Mouse (Mus musculus) intestine, postnatal 0 days (tissue): ENCODE measurements around the gene Akr1b7. TPM values are rescaled to one million over a fixed set of nuclear protein-coding genes. Genes with fewer than 3 reads are reported as not detected.
A peak's percentile ranks its signal among the peaks of the same experiment; 100 is the strongest.

Experiments
- ATAC-seq: fragments of 200-750 bp; cut with Nextera tagmentation; 2 replicates; pipeline ENCODE4 v1.8.0; 2017; ENCODE audit warnings: mild to moderate bottlenecking, moderate TSS enrichment, moderate library complexity
- H3K27ac ChIP-seq: fragments of 300-500 bp; sonication (generic); 2 replicates; pipeline ENCODE4 v1.5.1; 2014; ENCODE audit warnings: mild to moderate bottlenecking, low read depth, low read length, moderate library complexity
- H3K27me3 ChIP-seq: fragments of 300-500 bp; sonication (generic); replicated peaks from 2 replicates; pipeline ENCODE4 v1.6.1; 2014; ENCODE audit warnings: low read length, mixed read lengths; ENCODE audit not compliant: control insufficient read depth, insufficient read depth
- H3K36me3 ChIP-seq: fragments of 300-500 bp; sonication (generic); 2 replicates; pipeline ENCODE4 v1.6.1; 2014; ENCODE audit warnings: mild to moderate bottlenecking, moderate library complexity; ENCODE audit not compliant: control insufficient read depth, insufficient read depth
- H3K4me1 ChIP-seq: fragments of 300-500 bp; sonication (generic); replicated peaks from 2 replicates; pipeline ENCODE4 v1.6.1; 2014; ENCODE audit warnings: antibody characterized with exemption, low read length, mixed read lengths; ENCODE audit not compliant: control insufficient read depth, insufficient read depth
- H3K4me2 ChIP-seq: fragments of 300-500 bp; sonication (generic); replicated peaks from 2 replicates; pipeline ENCODE4 v1.6.1; 2014; ENCODE audit warnings: low read depth, mild to moderate bottlenecking, moderate library complexity
- H3K4me3 ChIP-seq: fragments of 300-500 bp; sonication (generic); 2 replicates; pipeline ENCODE4 v1.5.1; 2014; ENCODE audit warnings: low read depth, low read length
- H3K9ac ChIP-seq: fragments of 300-500 bp; sonication (generic); 2 replicates; pipeline ENCODE4 v1.6.1; 2014; ENCODE audit warnings: mild to moderate bottlenecking, low read depth, low read length
- H3K9me3 ChIP-seq: fragments of 300-500 bp; sonication (generic); 2 replicates; pipeline ENCODE4 v1.6.1; 2016; ENCODE audit warnings: mixed run types; ENCODE audit not compliant: control insufficient read depth
- CTCF ChIP-seq: sonication (generic); IDR thresholded peaks from 2 replicates; pipeline ENCODE4 v1.5.1; 2016; ENCODE audit warnings: low read depth, mild to moderate bottlenecking, control low read depth, antibody characterized with exemption, moderate library complexity
- WGBS: fragments of 180-500 bp; shearing (Covaris S2); extraction: QIAGEN DNeasy Blood & Tissue Kit; methylation state at CpG from one replicate; pipeline ENCODE4 v1.1.7; 2014; 5-methylcytosine and 5-hydroxymethylcytosine counted together
- polyA plus RNA-seq: library from polyadenylated mRNA; unstranded; fragments of >200 nt; fragmentation: Nextera tagmentation; extraction: Ambion mirVana; gene quantifications from 2 replicates; pipeline ENCODE4 v1.2.1, GENCODE M21; 2015

Akr1b7 gene
- polyA plus RNA-seq, 1 experiment from 2014 or later, result 5.3 TPM

DNA sequence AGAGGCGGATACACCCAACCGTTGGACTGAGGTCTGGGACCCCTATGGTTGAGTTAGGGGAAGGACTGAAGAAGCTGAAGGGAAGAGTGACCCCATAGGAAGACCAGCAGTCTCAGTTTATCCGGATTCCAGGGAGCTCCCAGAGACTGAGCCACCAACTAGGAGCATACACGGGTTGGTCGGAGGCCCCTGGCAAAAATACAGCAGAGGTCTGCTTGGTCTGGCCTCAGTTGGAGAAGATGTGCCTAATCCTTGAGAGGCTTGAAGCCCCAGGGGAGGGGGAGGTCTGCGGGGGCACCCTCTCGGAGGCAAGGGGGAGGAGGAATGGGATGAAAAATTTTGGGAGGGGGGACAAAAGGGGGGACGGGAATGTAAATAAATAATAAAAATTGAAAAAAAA lies 28.7 kb upstream of the Akr1b7 start:
- TF ChIP-seq CTCF, result no peak
- Histone ChIP-seq H3K4me3 (no peak overlapping the region), H3K27ac (no peak overlapping the region), H3K36me3 (0 out of 2 replicates have a peak, but pooled peaks cover 2% of the 10 kb centered on the region), H3K27me3 (no peaks in the 10 kb centered on the region), H3K4me2 (0 out of 2 replicates have a peak overlapping the region, but pooled peaks have one; percentile 66), H3K9me3 (no peaks in the 10 kb centered on the region), H3K9ac (no peak overlapping the region), H3K4me1 (no peaks in the 10 kb centered on the region; the same call in 1 of the 2 replicates)
- no peak for ATAC-seq
- 49% methylated on average over 8 of the region's 8 CpGs for WGBS

DNA sequence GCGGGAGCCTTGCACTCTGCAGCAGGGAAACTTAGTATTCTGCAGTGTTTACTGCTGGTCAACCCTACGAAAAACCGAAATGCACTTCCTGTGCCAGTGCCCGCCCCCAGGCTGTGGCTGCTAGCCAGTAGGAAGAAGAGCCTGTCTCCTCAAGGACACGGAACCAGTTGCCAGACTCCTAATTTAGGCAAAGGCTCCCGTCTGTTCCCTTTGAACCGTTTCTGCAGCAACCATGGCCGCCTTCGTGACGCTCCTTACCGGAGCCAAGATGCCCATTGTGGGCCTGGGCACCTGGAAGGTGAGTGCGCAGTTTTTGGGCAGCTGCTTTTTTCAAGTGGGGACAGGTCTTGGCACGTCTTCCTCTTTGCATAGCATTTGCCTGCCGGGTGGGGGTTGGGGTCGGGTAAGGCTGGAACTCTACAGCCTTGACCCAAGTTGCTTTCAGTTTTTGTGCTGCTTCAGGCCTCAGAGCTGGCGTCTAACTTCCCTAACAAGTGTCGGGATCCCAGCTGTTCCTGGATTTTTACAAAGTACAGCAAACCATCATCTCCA lies 27.9 kb upstream of the Akr1b7 start, which contains the start of gene Akr1b10:
Akr1b10 (plus strand) TSS at position 109 of the 552 bp plus-strand sequence.
- H3K36me3 ChIP-seq, result 0 out of 2 replicates have a peak, but pooled peaks cover 9% of the 10 kb centered on the region
- no peaks in the 10 kb centered on the region for H3K9me3 ChIP-seq
- peak; percentile 60 for ATAC-seq
- peak within 1 kb of the TSS; percentile 46 for H3K9ac ChIP-seq
- H3K4me3 ChIP-seq, result peak within 1 kb of the TSS; percentile 34
- WGBS, result 3% methylated on average over 17 of the region's 17 CpGs
- 0 out of 2 replicates have a peak, but pooled peaks have one; percentile 11 for TF ChIP-seq CTCF
- H3K4me1 ChIP-seq, result no peaks in the 10 kb centered on the region; the same call in 1 of the 2 replicates
- peak within 1 kb of the TSS; percentile 54 for H3K27ac ChIP-seq
- no peaks in the 10 kb centered on the region for H3K27me3 ChIP-seq
- H3K4me2 ChIP-seq, result peak within 1 kb of the TSS; percentile 66

DNA sequence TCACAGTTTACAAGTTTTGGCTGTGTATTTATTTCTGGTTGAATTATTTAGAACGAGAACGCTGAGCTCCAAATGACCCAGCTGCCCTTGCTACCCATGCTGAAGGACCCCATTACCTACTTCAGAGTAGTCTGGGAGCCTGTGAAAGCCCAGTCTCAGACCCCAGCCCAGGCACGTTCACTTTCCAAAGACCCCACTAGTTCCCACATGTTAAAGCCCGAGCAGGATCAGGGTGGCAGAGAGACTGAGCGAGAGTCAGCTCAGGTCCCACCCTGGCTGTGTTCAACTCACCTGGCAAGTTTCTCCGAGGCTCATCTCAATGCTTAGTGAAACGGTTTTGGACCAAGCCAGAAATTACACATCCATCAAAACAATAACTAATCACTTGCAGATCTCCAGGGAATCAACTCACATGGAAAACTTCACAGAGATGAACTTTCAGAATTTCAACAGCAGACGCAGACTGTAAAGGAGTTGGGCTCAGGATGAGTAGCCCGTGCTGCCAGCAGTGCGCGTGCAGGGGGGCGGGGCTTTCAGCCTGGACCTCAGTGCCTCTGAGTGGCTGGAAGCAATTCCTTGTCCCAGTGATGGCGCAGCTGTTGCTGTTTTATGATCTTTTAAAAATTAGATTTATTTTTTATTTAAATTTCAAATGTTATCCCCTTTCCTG lies 27.3 kb upstream of the Akr1b7 start:
- Histone ChIP-seq H3K27ac (peak overlapping the region; percentile 54), H3K27me3 (no peaks in the 10 kb centered on the region), H3K9me3 (no peaks in the 10 kb centered on the region), H3K36me3 (peaks cover 12% of the 10 kb centered on the region; the same call in 1 of the 2 replicates), H3K4me3 (peak overlapping the region; percentile 34), H3K9ac (peak overlapping the region; percentile 46; the same call in 1 of the 2 replicates), H3K4me2 (peak overlapping the region; percentile 66), H3K4me1 (no peaks in the 10 kb centered on the region)
- WGBS, result 2% methylated on average over 13 of the region's 13 CpGs
- no peak for TF ChIP-seq CTCF
- ATAC-seq, result peak; percentile 43; the same call in 1 of the 2 replicates

DNA sequence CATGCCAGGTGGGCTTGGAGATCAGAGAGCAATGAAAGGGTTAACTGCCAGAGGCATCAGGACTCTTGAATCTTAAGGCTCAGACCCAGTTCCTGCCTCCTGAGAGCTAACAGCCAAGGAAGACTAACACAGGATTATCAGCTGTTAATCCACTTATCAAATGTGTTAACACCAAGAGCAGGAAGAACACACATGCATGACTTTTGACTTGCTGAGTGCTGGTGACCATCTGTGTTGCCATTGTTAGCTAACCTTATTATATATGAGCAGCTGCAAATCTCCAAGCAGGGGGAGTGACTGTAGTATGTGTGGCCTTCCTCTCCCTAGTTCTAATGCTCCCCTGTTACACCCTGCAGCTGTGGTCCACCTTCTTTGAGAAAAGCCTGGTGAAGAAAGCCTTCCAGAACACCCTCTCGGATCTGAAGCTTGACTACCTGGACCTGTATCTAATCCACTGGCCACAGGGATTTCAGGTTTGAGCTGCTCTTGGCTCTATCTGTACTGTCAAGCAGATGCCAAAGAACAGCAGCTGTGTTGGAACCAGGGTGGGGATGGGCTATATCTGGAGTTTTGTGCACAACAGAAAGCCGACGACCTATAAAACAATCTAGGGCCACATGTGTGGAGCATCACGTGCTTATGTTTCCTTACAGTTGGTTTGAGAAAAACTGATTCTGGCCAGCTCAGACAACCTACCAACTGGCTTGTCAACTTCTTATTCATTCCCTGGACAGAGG lies 23.5 kb upstream of the Akr1b7 start:
- ATAC-seq, result no peak
- Histone ChIP-seq H3K4me3 (no peak overlapping the region), H3K36me3 (peaks cover 28% of the 10 kb centered on the region), H3K9ac (no peak overlapping the region), H3K27me3 (no peaks in the 10 kb centered on the region), H3K4me2 (no peak overlapping the region), H3K9me3 (peaks cover 2% of the 10 kb centered on the region; the same call in 1 of the 2 replicates), H3K4me1 (no peaks in the 10 kb centered on the region), H3K27ac (no peak overlapping the region)
- TF ChIP-seq CTCF, result no peak
- WGBS, result 84% methylated on average over 4 of the region's 4 CpGs

DNA sequence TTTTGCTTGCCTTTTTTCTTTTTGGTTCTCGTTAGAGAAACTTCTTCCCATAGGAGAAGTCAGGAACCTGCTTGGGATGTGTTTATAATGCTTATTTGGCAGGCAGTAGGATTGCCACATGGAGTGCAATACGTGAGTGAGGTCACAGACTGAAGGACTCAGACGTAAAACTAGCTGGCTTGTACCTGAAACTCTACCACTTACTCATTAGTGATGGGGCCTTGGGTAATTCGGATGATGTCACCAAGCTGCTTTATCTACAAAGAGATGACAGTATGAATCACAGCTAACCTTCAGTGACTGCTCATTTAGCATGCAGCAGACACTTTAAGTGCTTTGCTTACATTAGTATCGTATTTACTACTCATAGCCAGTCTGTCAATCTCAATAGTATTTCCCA lies 16.2 kb upstream of the Akr1b7 start:
- 71% methylated on average over 5 of the region's 5 CpGs for WGBS
- Histone ChIP-seq H3K27ac (no peak overlapping the region), H3K4me1 (no peaks in the 10 kb centered on the region), H3K4me3 (no peak overlapping the region), H3K27me3 (no peaks in the 10 kb centered on the region), H3K4me2 (no peak overlapping the region), H3K9ac (no peak overlapping the region), H3K9me3 (peaks cover 1% of the 10 kb centered on the region; the same call in 1 of the 2 replicates), H3K36me3 (peaks cover 22% of the 10 kb centered on the region)
- TF ChIP-seq CTCF, result no peak
- no peak; the same call in 1 of the 2 replicates for ATAC-seq

DNA sequence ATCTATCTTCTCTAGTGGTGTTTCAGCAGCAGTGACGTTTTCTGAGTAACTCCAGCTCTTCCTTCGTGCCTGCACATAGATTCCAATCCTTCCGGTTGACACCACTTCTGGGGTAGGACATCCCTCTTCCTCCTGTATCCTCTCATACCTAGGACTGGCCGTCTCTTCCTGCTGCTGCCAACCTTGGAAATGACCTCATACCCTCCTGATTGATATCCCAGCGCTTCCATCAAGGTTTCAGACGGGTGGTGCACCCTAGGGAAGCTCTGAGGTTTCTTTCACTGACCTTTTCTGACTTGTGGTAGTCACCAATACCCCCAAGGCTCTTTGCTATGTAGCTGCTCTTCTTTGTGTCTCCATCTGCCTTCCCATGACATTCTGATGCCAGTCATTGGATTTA lies 13.7 kb upstream of the Akr1b7 start:
- H3K27me3 ChIP-seq, result no peaks in the 10 kb centered on the region
- H3K4me3 ChIP-seq, result no peak overlapping the region
- H3K9ac ChIP-seq, result no peak overlapping the region
- 85% methylated on average over 6 of the region's 6 CpGs for WGBS
- peaks cover 14% of the 10 kb centered on the region; the same call in 1 of the 2 replicates for H3K36me3 ChIP-seq
- TF ChIP-seq CTCF, result no peak
- no peak overlapping the region for H3K4me2 ChIP-seq
- no peak overlapping the region for H3K27ac ChIP-seq
- ATAC-seq, result no peak
- no peaks in the 10 kb centered on the region for H3K9me3 ChIP-seq
- H3K4me1 ChIP-seq, result no peaks in the 10 kb centered on the region
